Mouse (Mus musculus): ENCODE data around the gene Vmn1r14. TPM values are rescaled to one million over a fixed set of nuclear protein-coding genes. Genes with fewer than 3 reads are reported as not detected.
"Not testable (repeated sequence)": the region's sequence is repeated elsewhere in the genome, so short reads cannot be mapped to it uniquely, and the experiment has no call there.

Vmn1r14 gene
- polyA plus RNA-seq (2012) = not detected in 2 replicates

GRCm38 (mm10) chr6:57231386-57231785 is at the start of gene Vmn1r14:
Gene Vmn1r14 (plus strand): TSS chr6:57231686.
- Histone ChIP-seq H3K4me3 (replicated peaks) (no peak within 1 kb of the TSS), H3K36me3 (ENCODE audit: control insufficient read depth) (no peaks in the 10 kb centered on the region), H3K9me3 (ENCODE audit: control insufficient read depth, low read length) (no peaks in the 10 kb centered on the region), H3K27me3 (ENCODE audit: control insufficient read depth) (no peaks in the 10 kb centered on the region), H3K4me1 (ENCODE audit: control insufficient read depth) (no peaks in the 10 kb centered on the region)
- TF ChIP-seq GATA1 (IDR thresholded peaks at IDR 0.05; ENCODE audit: low read length) (no peak), TAL1 (IDR thresholded peaks at IDR 0.05; ENCODE audit: low read length) (no peak)

- not testable (repeated sequence) for H3K4me3 ChIP-seq (replicated peaks); H3K4me1 ChIP-seq (ENCODE audit: control insufficient read depth); H3K9me3 ChIP-seq (ENCODE audit: control insufficient read depth, low read length); H3K36me3 ChIP-seq (ENCODE audit: control insufficient read depth); H3K27me3 ChIP-seq (ENCODE audit: control insufficient read depth)
These were observed 41.5 kb upstream of the Vmn1r14 start for GRCm38 (mm10) chr6:57190016-57190415.

GRCm38 (mm10) chr6:57202990-57203389 is 28.5 kb upstream of the Vmn1r14 start, which contains the start of gene Vmn1r13:
Gene Vmn1r13 (plus strand): TSS chr6:57203290.
- H3K27me3 ChIP-seq (ENCODE audit: control insufficient read depth) = not testable (repeated sequence)

GRCm38 (mm10) chr6:57257652-57258051 is 26.2 kb downstream of the Vmn1r14 start, which contains the start of gene Vmn1r15:
Gene Vmn1r15 (plus strand): TSS chr6:57257952.
- Histone ChIP-seq H3K9me3 (ENCODE audit: control insufficient read depth, low read length) (no peaks in the 10 kb centered on the region), H3K4me1 (ENCODE audit: control insufficient read depth) (no peaks in the 10 kb centered on the region), H3K4me3 (replicated peaks) (no peak within 1 kb of the TSS), H3K36me3 (ENCODE audit: control insufficient read depth) (no peaks in the 10 kb centered on the region), H3K27me3 (ENCODE audit: control insufficient read depth) (no peaks in the 10 kb centered on the region)
- TF ChIP-seq GATA1 (IDR thresholded peaks at IDR 0.05; ENCODE audit: low read length) = no peak
- no peak for TF ChIP-seq TAL1 (IDR thresholded peaks at IDR 0.05; ENCODE audit: low read length)

More at GRCm38 (mm10) chr6:57202990-57203389, 28.5 kb upstream of the Vmn1r14 start, which contains the start of gene Vmn1r13:
- H3K36me3 ChIP-seq (ENCODE audit: control insufficient read depth); H3K9me3 ChIP-seq (ENCODE audit: control insufficient read depth, low read length); H3K4me3 ChIP-seq (replicated peaks); H3K4me1 ChIP-seq (ENCODE audit: control insufficient read depth): not testable (repeated sequence)

- H3K9me3 ChIP-seq (ENCODE audit: control insufficient read depth, low read length) = no peaks in the 10 kb centered on the region
- no peaks in the 10 kb centered on the region for H3K4me1 ChIP-seq (ENCODE audit: control insufficient read depth)
- no peak overlapping the region for H3K4me3 ChIP-seq (replicated peaks)
- no peaks in the 10 kb centered on the region for H3K27me3 ChIP-seq (ENCODE audit: control insufficient read depth)
- TF ChIP-seq TAL1 (IDR thresholded peaks at IDR 0.05; ENCODE audit: low read length) (no peak), GATA1 (IDR thresholded peaks at IDR 0.05; ENCODE audit: low read length) (no peak)
- no peaks in the 10 kb centered on the region for H3K36me3 ChIP-seq (ENCODE audit: control insufficient read depth)
These were observed 29.5 kb downstream of the Vmn1r14 start for GRCm38 (mm10) chr6:57260990-57261389.

GRCm38 (mm10) chr6:57271881-57272280 is 40.4 kb downstream of the Vmn1r14 start:
- no peaks in the 10 kb centered on the region for H3K36me3 ChIP-seq (ENCODE audit: control insufficient read depth)
- no peak overlapping the region for H3K4me3 ChIP-seq (replicated peaks)
- no peaks in the 10 kb centered on the region for H3K9me3 ChIP-seq (ENCODE audit: control insufficient read depth, low read length)
- no peaks in the 10 kb centered on the region for H3K27me3 ChIP-seq (ENCODE audit: control insufficient read depth)
- TF ChIP-seq GATA1 (IDR thresholded peaks at IDR 0.05; ENCODE audit: low read length) = no peak
- TF ChIP-seq TAL1 (IDR thresholded peaks at IDR 0.05; ENCODE audit: low read length) = no peak
- H3K4me1 ChIP-seq (ENCODE audit: control insufficient read depth) = no peaks in the 10 kb centered on the region

- Histone ChIP-seq H3K4me3 (replicated peaks) (no peak overlapping the region), H3K27me3 (ENCODE audit: control insufficient read depth) (no peaks in the 10 kb centered on the region), H3K36me3 (ENCODE audit: control insufficient read depth) (no peaks in the 10 kb centered on the region), H3K9me3 (ENCODE audit: control insufficient read depth, low read length) (no peaks in the 10 kb centered on the region), H3K4me1 (ENCODE audit: control insufficient read depth) (no peaks in the 10 kb centered on the region)
- TF ChIP-seq TAL1 (IDR thresholded peaks at IDR 0.05; ENCODE audit: low read length) (no peak), GATA1 (IDR thresholded peaks at IDR 0.05; ENCODE audit: low read length) (no peak)
These were observed 41.0 kb downstream of the Vmn1r14 start for GRCm38 (mm10) chr6:57272517-57272916.

GRCm38 (mm10) chr6:57278952-57279351 is 47.5 kb downstream of the Vmn1r14 start:
- 0 out of 2 replicates have a peak, but pooled peaks cover 2% of the 10 kb centered on the region for H3K9me3 ChIP-seq (ENCODE audit: control insufficient read depth, low read length)
- H3K36me3 ChIP-seq (ENCODE audit: control insufficient read depth) = no peaks in the 10 kb centered on the region
- H3K4me1 ChIP-seq (ENCODE audit: control insufficient read depth) = no peaks in the 10 kb centered on the region
- no peak overlapping the region for H3K4me3 ChIP-seq (replicated peaks)
- no peak for TF ChIP-seq TAL1 (IDR thresholded peaks at IDR 0.05; ENCODE audit: low read length)
- no peak for TF ChIP-seq GATA1 (IDR thresholded peaks at IDR 0.05; ENCODE audit: low read length)
- H3K27me3 ChIP-seq (ENCODE audit: control insufficient read depth) = no peaks in the 10 kb centered on the region

Other genes with a start within 250 kb of the Vmn1r14 start
- 0.01 TPM in 1 of 2 replicates, not detected in the other for gene Vmn1r6, start 234.4 kb upstream of the Vmn1r14 start, polyA plus RNA-seq (2012)
- gene Vmn1r7, start 206.4 kb upstream of the Vmn1r14 start, polyA plus RNA-seq (2012) = not detected in 2 replicates
- gene Vmn1r8, start 199.4 kb upstream of the Vmn1r14 start, polyA plus RNA-seq (2012) = not detected in 2 replicates
- gene Vmn1r9, start 164.9 kb upstream of the Vmn1r14 start, polyA plus RNA-seq (2012) = not detected in 2 replicates
- gene Vmn1r10, start 122.2 kb upstream of the Vmn1r14 start, polyA plus RNA-seq (2012) = not detected in 2 replicates
- gene Vmn1r11, start 98.2 kb upstream of the Vmn1r14 start, polyA plus RNA-seq (2012) = not detected in 2 replicates
- gene Vmn1r12, start 74.8 kb upstream of the Vmn1r14 start, polyA plus RNA-seq (2012) = under 0.01 TPM in 1 of 2 replicates, not detected in the other
- gene Vmn1r13, start 28.4 kb upstream of the Vmn1r14 start, polyA plus RNA-seq (2012) = 0.01 TPM in 1 of 2 replicates, not detected in the other
- not detected in 2 replicates for gene Vmn1r15, start 26.3 kb downstream of the Vmn1r14 start, polyA plus RNA-seq (2012)
- gene Vmn1r16, start 97.8 kb downstream of the Vmn1r14 start, polyA plus RNA-seq (2012) = not detected in 2 replicates
- not detected in 2 replicates for gene Vmn1r17, start 132.0 kb downstream of the Vmn1r14 start, polyA plus RNA-seq (2012)
- gene Vmn1r18, start 164.1 kb downstream of the Vmn1r14 start, polyA plus RNA-seq (2012) = under 0.01 TPM in 2 replicates
- not detected in 2 replicates for gene Vmn1r19, start 172.1 kb downstream of the Vmn1r14 start, polyA plus RNA-seq (2012)
- 0.02 TPM in 1 of 2 replicates, not detected in the other for gene Vmn1r20, start 197.2 kb downstream of the Vmn1r14 start, polyA plus RNA-seq (2012)